Mouse (Mus musculus): Measurements from ENCODE around the gene Ephb1. TPM values are rescaled to one million over a fixed set of nuclear protein-coding genes. Genes with fewer than 3 reads are reported as not detected.
A peak's percentile ranks its signal among the peaks of the same experiment; 100 is the strongest.

Gene Ephb1
- polyA plus RNA-seq, 1 experiment from 2014 or later: 2.3 TPM

DNA sequence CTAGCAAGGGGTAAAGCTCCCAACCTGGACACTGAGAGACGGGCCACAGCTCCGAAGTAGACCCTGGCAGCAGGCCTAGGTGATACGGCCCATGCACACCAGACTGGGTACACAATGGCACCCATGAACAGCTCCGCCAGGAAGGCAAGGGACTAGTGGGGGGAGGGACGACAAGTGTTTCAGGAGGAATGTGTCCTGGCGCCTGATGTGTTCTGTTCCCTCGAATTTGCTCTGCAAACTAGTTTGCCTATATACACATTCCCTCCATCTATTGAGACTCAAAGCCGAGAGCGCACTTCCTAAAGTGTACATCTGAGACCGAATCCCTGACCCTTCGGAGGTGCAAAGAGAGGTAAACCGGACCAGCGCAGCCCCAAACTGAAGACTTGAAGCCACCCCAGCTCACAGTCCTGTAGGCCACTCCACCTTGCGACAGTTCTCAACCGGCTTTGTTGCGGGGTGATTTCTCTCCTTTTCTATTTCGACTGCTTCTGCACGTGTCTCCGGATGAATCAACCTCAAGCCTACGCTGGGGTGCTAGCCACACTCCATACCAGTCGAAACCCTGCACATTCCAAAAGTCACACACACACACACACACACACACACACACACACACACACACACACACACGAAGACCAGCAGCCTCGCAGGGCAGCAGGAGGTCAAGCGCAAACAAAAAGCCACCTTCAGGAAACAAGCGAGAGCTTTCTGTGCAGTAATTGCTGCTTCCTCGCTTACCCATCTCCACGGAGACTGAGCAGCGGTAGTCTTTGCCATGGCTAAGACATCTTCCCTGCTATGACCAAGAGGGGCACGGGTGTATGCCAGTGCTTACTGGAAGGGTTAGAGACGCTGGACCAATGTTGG, 2.1 kb downstream of the Ephb1 start:
- ATAC-seq (ENCODE audit: insufficient number of reproducible peaks, insufficient read depth, low FRiP score, low TSS enrichment, low read depth): no peak
- 4% methylated on average over 30 of the region's 30 CpGs for WGBS
- no peaks in the 10 kb centered on the region for H3K36me3 ChIP-seq
- H3K4me2 ChIP-seq: peak overlapping the region; percentile 100
- H3K27ac ChIP-seq: no peak overlapping the region
- H3K9ac ChIP-seq (replicated peaks): no peak overlapping the region
- H3K27me3 ChIP-seq: peaks cover 96% of the 10 kb centered on the region
- H3K4me3 ChIP-seq (replicated peaks): peak overlapping the region; percentile 60
- peaks cover 25% of the 10 kb centered on the region for H3K4me1 ChIP-seq (replicated peaks)
- no peaks in the 10 kb centered on the region for H3K9me3 ChIP-seq

DNA sequence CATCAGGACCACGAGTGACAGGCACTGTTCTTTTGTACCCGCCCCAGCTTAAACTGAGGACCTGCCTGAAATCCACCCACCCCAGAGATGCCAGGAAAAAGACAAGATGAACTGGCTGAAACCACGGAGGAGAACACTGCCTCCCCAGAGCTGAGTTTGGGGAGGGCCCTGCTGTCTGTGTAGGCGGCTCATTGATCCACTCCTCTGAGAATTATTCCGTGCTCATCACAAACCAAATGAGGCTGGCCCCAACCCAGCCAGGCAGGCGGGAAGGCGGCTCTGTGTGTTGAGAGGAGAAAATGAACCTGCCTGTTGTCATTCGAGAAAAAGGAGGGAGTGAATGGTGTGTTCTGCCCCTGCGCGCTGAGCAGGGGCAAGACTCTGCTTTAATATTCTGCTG, 2.8 kb downstream of the Ephb1 start:
- H3K4me1 ChIP-seq (replicated peaks): peaks cover 25% of the 10 kb centered on the region
- H3K36me3 ChIP-seq: no peaks in the 10 kb centered on the region
- no peak overlapping the region for H3K9ac ChIP-seq (replicated peaks)
- peaks cover 96% of the 10 kb centered on the region for H3K27me3 ChIP-seq
- H3K4me3 ChIP-seq (replicated peaks): peak overlapping the region; percentile 60; the same call in 1 of the 2 replicates
- no peaks in the 10 kb centered on the region for H3K9me3 ChIP-seq
- WGBS: 8% methylated on average over 10 of the region's 10 CpGs
- peak overlapping the region; percentile 100; the same call in 1 of the 2 replicates for H3K4me2 ChIP-seq
- no peak overlapping the region for H3K27ac ChIP-seq
- no peak for ATAC-seq (ENCODE audit: insufficient number of reproducible peaks, insufficient read depth, low FRiP score, low TSS enrichment, low read depth)

DNA sequence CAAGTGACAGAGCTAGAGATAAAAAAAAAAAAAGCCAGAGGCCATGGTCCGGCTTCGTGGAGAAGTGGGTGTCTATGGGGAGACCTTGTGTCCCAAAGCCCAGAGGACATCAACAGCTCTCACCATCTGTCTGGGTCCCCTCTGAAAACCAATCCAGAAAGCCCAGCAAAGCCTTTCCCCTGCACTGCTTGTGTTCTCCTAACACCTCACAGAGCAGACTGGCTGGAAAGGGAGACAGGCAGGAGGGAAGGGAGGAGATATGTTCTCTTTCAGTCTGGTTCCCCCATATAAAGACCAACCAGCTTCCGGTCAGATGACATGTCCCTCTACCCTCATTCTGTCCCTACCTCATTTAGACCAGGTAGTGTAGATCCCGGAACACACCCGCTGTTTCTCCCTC, 3.3 kb downstream of the Ephb1 start:
- no peak overlapping the region for H3K4me3 ChIP-seq (replicated peaks)
- no peak overlapping the region for H3K9ac ChIP-seq (replicated peaks)
- no peaks in the 10 kb centered on the region for H3K36me3 ChIP-seq
- ATAC-seq (ENCODE audit: insufficient number of reproducible peaks, insufficient read depth, low FRiP score, low TSS enrichment, low read depth): no peak
- peaks cover 25% of the 10 kb centered on the region for H3K4me1 ChIP-seq (replicated peaks)
- H3K27me3 ChIP-seq: peaks cover 96% of the 10 kb centered on the region
- H3K4me2 ChIP-seq: no peak overlapping the region
- no peaks in the 10 kb centered on the region for H3K9me3 ChIP-seq
- 54% methylated on average over 5 of the region's 5 CpGs for WGBS
- no peak overlapping the region for H3K27ac ChIP-seq

DNA sequence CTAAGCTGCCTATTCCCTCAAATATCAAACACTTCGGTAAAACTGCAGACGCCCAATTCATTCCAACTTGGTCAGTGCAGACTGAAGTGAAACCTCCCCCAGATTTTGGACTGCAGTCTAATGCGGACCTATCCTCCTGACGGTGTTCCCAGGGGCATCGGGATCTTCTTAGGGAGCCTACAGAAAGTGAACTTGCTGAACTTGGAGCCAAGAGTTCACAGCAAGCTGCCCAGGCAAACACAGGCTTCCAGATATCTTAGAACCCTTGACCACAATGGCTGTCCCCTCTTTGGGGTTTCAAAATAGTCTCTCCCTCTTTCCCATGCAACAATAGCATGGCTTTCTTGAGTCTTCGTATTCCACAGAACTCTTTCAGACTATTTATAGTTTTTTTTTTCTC, 3.8 kb downstream of the Ephb1 start:
- Histone ChIP-seq H3K4me1 (replicated peaks) (peaks cover 25% of the 10 kb centered on the region), H3K9ac (replicated peaks) (no peak overlapping the region), H3K4me3 (replicated peaks) (no peak overlapping the region), H3K27me3 (peaks cover 91% of the 10 kb centered on the region), H3K4me2 (no peak overlapping the region), H3K36me3 (no peaks in the 10 kb centered on the region), H3K27ac (no peak overlapping the region), H3K9me3 (no peaks in the 10 kb centered on the region)
- WGBS: 91% methylated on average over 6 of the region's 6 CpGs
- ATAC-seq (ENCODE audit: insufficient number of reproducible peaks, insufficient read depth, low FRiP score, low TSS enrichment, low read depth): no peak

DNA sequence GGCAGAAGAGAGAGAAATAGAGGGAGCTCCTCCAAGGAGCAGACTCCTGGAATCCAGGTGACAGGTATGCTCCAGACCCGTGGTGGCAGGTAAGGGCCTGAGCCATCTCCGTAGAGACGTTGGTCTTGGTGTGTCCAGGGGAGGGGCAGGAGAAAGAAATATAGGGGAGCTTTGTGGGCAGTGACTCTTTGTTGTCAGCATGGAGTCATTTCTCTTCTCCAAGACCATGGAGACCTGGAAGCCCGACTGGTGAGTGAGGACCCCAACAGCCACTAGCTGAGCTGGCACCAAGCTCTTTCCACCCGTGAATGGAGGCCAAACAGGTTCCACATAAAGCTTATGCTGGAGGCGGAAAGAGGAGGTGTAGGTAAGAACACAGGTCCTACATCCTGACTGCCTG, 4.4 kb downstream of the Ephb1 start:
- Histone ChIP-seq H3K36me3 (no peaks in the 10 kb centered on the region), H3K4me1 (replicated peaks) (peaks cover 25% of the 10 kb centered on the region), H3K27me3 (peaks cover 84% of the 10 kb centered on the region), H3K4me2 (no peak overlapping the region), H3K27ac (no peak overlapping the region), H3K4me3 (replicated peaks) (no peak overlapping the region), H3K9me3 (no peaks in the 10 kb centered on the region), H3K9ac (replicated peaks) (no peak overlapping the region)
- ATAC-seq (ENCODE audit: insufficient number of reproducible peaks, insufficient read depth, low FRiP score, low TSS enrichment, low read depth): no peak
- WGBS: 76% methylated on average over 6 of the region's 6 CpGs

DNA sequence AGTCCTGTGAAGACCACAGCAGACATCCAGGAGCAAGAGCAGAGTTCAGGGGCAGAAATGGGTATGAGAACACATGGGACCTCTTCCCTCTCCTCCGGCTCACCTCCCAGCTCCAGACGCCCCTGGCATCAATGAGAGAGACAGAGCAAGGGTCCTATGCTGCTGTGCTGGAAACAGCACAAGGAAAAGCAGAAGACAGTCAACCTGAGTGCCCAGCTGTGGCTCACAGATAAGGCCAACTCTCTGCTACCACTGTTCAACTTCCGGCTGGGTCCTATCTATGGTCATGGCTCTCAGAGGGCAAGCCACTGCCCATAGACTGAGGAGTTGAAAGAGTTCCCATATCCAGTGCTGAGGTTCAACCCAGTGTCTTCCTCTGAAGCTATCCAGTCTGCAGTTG, 7.7 kb downstream of the Ephb1 start:
- Histone ChIP-seq H3K9me3 (no peaks in the 10 kb centered on the region), H3K27me3 (peaks cover 60% of the 10 kb centered on the region), H3K9ac (replicated peaks) (no peak overlapping the region), H3K4me1 (replicated peaks) (peaks cover 1% of the 10 kb centered on the region; the same call in 1 of the 2 replicates), H3K4me2 (no peak overlapping the region), H3K27ac (no peak overlapping the region), H3K36me3 (no peaks in the 10 kb centered on the region), H3K4me3 (replicated peaks) (no peak overlapping the region)
- ATAC-seq (ENCODE audit: insufficient number of reproducible peaks, insufficient read depth, low FRiP score, low TSS enrichment, low read depth): no peak
- 86% methylated on average over 3 of the region's 3 CpGs for WGBS

DNA sequence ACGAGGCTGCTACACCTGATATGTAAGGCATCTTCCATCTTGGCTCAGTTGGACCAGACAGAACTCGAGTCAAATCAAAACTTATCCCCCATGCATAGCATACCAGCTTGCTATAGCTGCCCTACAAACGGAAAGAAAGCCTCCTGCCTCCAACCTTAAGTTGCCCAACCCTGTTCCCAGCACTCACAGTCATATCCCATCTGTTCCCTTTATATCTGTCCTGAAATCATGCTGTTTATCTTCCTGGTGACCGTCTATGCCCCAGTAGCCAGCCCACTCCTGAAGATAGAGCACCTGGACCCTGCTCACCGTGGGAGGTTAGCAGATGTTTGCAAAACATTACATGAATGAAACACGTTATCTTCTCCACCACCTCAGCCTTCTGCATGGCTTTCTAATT, 9.0 kb downstream of the Ephb1 start:
- ATAC-seq (ENCODE audit: insufficient number of reproducible peaks, insufficient read depth, low FRiP score, low TSS enrichment, low read depth): no peak
- WGBS: 74% methylated on average over 6 of the region's 6 CpGs
- Histone ChIP-seq H3K4me3 (replicated peaks) (no peak overlapping the region), H3K27me3 (peaks cover 47% of the 10 kb centered on the region), H3K4me1 (replicated peaks) (no peaks in the 10 kb centered on the region), H3K9ac (replicated peaks) (no peak overlapping the region), H3K27ac (no peak overlapping the region), H3K4me2 (no peak overlapping the region), H3K9me3 (no peaks in the 10 kb centered on the region), H3K36me3 (no peaks in the 10 kb centered on the region)

DNA sequence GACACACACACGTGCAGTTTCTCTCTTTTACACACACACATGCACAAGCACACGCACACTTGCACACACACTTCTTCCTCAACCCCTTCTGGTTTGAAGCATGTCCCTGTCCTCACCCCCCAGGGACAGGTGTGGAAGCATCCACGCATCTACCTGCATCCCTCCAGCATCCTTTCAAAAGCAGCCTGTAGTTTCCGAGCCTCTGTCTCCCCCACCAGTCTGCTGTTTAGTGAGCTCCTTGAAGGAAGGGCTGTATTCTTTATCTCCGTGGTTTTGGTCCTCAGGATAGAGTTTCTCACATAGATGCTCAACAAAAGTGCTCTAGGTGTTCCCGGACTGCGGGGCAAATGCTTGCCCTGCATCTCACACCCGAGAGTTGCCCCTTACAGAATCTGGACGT, 9.4 kb downstream of the Ephb1 start:
- Histone ChIP-seq H3K4me2 (no peak overlapping the region), H3K27ac (no peak overlapping the region), H3K27me3 (peaks cover 42% of the 10 kb centered on the region), H3K9me3 (no peaks in the 10 kb centered on the region), H3K4me3 (replicated peaks) (no peak overlapping the region), H3K4me1 (replicated peaks) (no peaks in the 10 kb centered on the region), H3K36me3 (no peaks in the 10 kb centered on the region), H3K9ac (replicated peaks) (no peak overlapping the region)
- WGBS: 75% methylated on average over 9 of the region's 9 CpGs
- ATAC-seq (ENCODE audit: insufficient number of reproducible peaks, insufficient read depth, low FRiP score, low TSS enrichment, low read depth): no peak

DNA sequence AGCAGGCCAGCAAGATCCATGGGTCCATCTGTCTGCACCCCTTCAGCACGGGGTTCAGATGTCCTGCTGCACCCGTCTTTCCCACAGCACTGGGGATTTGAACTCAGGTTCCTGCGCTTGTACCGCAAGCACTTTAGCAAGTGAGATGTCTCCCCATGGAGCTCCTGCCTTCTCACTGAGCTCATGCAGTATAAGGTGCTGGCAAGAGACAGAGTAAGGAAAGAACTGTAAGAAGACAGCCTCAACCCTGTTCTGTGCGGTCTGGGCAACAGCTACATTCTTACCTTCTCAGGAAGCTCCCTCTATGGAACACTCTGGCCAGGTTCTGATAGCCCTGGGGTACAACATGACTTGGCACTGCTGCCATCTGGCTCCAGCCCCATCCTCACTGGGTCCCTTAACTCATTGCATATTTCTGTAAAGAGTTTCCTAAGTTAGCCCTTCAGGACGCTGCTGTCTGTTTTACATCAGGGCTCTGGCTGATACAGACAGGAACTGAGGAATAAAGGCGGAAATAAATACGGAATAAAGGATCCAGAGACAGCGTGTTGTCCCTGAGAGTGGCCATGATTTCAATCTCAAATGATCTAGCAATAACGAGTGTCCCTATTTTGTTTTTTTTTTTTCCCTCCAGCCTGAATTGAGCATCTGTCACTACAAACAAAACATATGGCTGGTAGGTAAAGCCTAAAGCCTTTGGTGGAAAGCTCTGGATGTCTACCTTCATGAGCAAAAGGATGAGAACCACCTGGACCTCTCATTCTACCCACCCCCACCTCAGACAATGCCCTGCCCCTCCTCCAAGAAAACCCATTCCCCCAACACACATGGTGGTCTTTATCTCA, 10.2 kb downstream of the Ephb1 start:
- Histone ChIP-seq H3K4me1 (replicated peaks) (no peaks in the 10 kb centered on the region), H3K4me3 (replicated peaks) (no peak overlapping the region), H3K27me3 (peaks cover 35% of the 10 kb centered on the region), H3K36me3 (no peaks in the 10 kb centered on the region), H3K9ac (replicated peaks) (no peak overlapping the region), H3K4me2 (no peak overlapping the region), H3K9me3 (no peaks in the 10 kb centered on the region), H3K27ac (no peak overlapping the region)
- ATAC-seq (ENCODE audit: insufficient number of reproducible peaks, insufficient read depth, low FRiP score, low TSS enrichment, low read depth): no peak
- WGBS: 78% methylated on average over 10 of the region's 10 CpGs

DNA sequence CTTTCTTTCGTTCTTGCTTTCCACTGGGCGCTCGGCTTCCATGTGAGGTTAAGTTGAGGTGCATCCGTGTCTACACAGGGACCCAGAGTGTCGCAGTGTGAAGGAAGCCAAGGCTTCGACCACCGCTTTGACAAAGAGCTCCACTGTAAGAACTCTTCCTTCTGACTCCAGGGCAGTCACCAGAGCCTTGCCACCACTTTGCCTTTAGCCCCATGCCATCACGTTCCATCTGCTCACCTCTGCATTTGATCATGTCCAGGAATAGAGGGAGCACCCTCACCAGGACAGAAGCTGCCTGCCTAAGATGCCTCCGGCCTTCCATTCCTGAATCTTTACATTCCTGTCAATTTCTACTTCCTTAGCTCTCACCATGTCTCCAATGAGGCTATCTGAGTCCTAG, 11.4 kb downstream of the Ephb1 start:
- WGBS: 92% methylated on average over 9 of the region's 9 CpGs
- Histone ChIP-seq H3K4me2 (no peak overlapping the region), H3K9me3 (no peaks in the 10 kb centered on the region)

DNA sequence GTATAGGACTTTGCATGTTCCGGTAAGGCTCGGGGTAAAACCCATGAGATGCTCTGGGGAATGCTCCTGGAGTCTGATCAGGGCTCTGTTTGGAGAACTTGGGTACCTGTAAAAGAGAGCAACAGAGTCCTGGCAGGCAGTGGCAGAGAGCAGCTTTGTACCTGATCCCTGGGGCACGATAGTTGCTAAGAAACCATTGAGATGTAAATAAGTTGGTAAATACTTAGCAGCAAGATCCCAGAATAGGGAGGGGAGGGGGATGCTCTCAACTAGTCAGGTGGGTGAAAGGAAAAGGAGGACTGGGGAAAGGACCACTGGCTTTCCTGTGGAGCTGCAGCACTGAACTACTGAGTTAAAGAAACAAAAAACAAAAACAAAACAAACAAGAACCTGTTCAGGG, 12.5 kb downstream of the Ephb1 start:
- Histone ChIP-seq H3K4me3 (replicated peaks) (no peak overlapping the region), H3K9ac (replicated peaks) (no peak overlapping the region), H3K27ac (no peak overlapping the region), H3K27me3 (peaks cover 12% of the 10 kb centered on the region), H3K4me2 (no peak overlapping the region), H3K36me3 (no peaks in the 10 kb centered on the region), H3K9me3 (no peaks in the 10 kb centered on the region), H3K4me1 (replicated peaks) (no peaks in the 10 kb centered on the region)
- 54% methylated on average over 3 of the region's 3 CpGs for WGBS
- ATAC-seq (ENCODE audit: insufficient number of reproducible peaks, insufficient read depth, low FRiP score, low TSS enrichment, low read depth): no peak

More for the DNA sequence above, 11.4 kb downstream of the Ephb1 start:
- Histone ChIP-seq H3K36me3 (no peaks in the 10 kb centered on the region), H3K27ac (no peak overlapping the region), H3K4me3 (replicated peaks) (no peak overlapping the region), H3K27me3 (peaks cover 22% of the 10 kb centered on the region), H3K9ac (replicated peaks) (no peak overlapping the region), H3K4me1 (replicated peaks) (no peaks in the 10 kb centered on the region)
- ATAC-seq (ENCODE audit: insufficient number of reproducible peaks, insufficient read depth, low FRiP score, low TSS enrichment, low read depth): no peak

All from limb, embryonic 12.5 days (tissue).